Mouse (Mus musculus): ENCODE measurements at regions not wholly inside any gene's neighbourhood (a gene's known extent, or its start where the extent isn't known, plus 50 kb on each side); places are given as distances from the start of the nearest gene placed in this dataset.
A peak's percentile ranks its signal among the peaks of the same experiment; 100 is the strongest.

GRCm38 (mm10) chr5:118815783-118816182, 255.3 kb downstream of the Med13l start:
- no peak for DNase-seq

GRCm38 (mm10) chr5:118818294-118818693, 257.8 kb downstream of the Med13l start:
- no peak for DNase-seq

DNA sequence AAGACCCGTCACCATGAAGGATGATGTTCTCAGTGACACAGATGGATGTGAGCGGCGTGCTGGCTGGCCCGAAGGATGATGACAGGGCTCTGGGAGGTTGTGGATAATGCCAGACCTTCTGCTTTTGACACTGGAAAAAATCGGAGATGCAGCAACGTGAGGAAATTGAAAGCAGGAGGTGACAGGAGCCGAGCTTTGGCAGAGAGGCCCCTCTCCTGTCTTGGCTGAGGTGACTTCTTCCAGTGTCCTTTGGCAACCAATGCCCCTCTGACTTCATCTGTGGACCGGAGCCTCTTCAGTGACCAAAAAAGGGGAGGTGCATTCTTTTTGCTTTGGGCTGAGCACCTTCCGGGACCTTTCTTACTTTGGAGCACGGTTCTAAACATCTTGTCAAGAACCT, 264.3 kb downstream of the Med13l start:
- peak; percentile 41 for DNase-seq

GRCm38 (mm10) chr5:118829031-118829698, 268.7 kb downstream of the Med13l start:
- no peak for DNase-seq

DNA sequence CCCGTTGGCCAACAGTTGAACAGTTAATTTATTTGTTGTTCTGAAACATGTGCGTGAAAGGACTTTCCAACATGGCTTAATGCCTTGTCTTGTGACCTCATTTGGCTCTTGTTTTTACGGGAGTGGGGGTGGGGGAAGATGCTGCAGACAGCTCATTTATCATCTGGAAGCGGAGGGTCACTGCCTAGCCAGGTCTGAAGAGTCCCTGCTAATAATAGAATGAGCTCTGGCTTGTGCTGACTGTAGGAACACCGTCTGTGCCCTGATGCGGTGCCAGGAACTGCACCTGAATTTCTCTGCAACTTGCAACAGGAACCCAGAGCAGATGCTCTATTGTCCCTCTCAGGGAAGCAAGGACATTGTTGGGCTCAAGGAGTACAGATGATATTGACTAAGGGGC, 272.2 kb downstream of the Med13l start:
- peak; percentile 53 for DNase-seq

GRCm38 (mm10) chr5:118834129-118834528, 273.6 kb downstream of the Med13l start:
- DNase-seq = peak; percentile 24

- no peak for DNase-seq
These were observed 276.5 kb downstream of the Med13l start for GRCm38 (mm10) chr5:118837001-118837400.

DNA sequence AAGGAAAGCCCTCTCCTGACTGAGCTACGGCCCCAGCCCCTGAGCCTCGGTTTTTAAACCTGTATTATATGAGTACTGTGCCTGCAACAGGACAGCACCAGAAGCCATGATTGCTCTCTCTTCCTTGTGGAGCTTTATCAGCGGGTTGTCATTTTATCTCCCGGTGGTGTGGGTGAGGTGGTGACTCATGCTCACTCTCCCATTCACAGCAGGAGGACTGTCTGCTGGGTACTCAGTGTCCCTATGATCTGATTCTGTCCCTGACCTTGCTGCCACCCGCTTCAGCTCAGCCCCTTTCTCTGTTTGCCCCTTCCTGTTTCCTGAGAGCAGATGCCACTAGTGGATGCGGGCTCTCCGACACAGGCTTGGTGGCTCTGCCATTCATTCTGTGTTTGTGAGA, 277.9 kb downstream of the Med13l start:
- DNase-seq = no peak

DNA sequence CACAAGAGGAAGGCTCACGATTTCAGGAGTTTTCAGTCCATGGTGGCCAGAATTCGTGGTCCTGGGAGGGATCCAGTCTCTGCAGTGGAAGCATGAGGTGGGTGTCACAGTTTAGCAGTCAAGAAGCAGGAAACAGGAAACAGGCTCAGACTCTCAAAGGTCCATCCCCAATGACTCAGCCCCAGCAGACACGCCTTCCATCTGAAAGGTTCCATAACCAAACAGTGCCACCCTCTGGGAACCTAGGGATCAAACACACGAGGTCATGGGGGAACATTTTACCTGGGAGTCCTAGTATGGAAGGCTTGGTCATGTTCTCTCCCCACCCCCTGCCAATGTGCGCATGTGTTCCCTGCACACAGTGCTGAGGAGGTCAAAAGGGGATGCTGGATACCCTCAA, 279.4 kb downstream of the Med13l start:
- DNase-seq = peak; percentile 18

DNA sequence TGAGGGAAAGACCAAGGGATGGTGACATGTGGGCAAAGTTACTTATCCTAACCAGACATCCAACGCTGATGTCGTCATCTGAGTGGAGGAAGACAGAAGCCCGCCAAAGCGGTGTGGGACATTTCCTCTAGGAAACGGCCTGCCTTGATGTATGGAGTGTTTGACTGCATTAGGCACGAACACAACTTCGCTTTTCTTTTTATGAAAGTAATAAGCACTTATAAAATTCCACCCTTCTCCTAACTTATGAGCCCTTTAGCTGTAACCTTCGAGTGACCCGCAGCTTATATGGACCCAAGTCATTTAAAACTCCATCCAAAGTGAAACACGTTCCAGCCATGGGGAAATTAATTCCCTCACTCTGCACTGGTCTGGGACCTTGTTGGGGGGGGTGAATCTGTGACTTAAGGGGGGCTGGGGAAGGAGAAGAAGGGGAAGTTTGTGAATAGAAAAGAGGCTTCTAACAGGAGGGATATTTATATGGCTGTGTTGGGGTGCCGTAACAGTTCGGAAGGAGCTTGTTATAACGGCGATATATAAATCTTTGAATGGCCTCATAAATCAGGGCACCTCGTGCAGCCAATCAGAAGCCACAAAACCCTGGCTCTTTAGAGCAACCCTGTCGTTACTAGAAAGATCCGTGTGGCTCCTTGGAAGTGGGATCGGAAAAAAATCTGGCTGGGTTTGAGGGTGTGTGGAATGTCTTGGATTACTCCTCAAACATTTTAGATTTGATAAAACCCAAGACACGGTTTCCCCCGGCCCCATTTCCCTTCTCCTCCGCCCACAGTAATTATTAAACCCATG, 280.9 kb downstream of the Med13l start:
- DNase-seq = peak; percentile 39

DNA sequence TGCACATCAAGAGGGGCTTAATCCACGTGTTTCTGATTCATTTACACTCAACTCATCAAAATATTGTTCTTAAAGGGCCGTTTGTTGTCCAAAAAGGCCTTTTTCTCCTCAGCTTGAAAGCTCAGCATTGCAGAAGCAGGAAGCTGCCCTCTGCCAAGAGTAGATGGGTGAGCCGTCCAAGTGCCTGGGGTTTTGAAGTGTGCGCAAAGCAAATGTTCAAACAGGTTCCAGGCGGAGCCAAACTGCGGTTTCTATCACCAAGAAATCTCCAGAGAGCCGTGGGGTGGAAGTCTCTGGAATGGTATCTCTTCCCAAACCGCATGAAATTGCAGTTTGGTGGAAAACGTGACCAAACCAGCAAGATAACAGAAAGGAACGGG, 281.5 kb downstream of the Med13l start:
- peak; percentile 51 for DNase-seq

DNA sequence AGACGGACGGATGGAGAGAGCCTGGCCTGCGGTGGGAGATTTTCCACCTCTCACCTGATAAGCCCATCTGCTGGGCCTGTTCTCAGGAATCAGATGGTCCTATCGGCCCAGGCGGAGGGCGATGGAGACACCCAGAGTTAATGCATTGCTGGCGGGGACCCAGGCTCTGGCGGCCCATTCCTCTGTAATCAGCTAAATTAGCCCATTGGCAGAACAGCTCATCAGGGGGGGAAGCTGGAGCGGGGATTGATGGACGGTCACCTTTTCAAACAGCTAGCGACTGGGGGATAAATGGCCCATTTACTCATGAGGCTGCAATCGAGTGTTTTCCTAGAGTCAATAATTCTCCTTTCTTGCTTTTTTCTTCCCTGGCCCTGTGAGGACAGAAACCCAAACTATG, 296.5 kb downstream of the Med13l start:
- no peak for DNase-seq

DNA sequence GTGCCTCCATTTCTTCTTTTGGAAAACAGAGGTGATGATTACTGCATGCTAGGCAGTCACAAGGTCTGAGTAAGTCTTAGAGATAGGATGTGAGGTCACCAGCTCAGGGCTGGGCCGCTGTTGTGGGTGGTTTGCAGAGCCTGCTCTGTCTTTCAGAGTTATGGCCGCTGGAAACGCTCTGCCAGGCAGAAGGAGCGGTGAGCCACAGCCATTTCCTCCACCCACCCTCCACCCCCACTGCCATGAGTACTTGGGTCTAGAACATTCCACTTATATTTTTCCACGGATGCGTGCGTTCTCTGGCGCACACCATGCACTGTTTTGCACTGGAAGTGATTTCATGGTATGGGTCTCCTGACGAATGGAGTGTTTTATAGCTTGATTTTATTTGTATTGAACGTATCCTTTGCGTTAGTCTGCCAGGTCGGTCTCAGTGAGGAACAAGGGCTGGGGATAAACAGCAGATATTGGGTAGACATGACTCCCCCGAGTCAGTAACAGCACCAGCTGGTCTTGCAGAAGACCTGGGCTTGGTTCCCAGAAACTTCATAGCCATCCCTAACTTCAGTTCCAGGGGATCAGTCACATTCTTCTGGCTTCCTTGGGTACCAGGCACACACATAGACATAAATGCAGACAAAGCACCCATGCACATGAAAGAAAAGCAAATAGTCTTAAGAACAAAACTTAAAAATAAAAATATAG, 300.8 kb downstream of the Med13l start:
- no peak for DNase-seq

DNA sequence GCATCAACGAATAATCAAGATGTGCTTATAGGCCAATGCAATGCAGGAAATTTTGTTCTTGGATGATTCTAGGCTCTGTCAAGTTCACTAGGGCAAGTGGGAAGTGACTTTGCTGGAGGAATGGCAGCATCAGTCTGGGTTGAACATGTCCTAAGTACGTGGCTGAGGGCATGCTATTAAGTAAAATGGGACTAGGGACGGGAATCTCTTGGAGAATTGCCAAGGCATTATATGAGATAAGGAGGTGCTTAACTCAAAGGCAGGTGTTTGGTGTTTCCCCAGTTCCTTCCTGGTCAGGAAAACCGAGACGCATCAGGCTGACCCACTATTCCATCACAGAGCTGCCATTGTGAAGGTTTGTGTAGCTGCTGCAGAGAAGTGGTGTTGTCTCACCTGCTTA, 307.0 kb downstream of the Med13l start:
- DNase-seq = no peak

- DNase-seq = no peak
These were observed 308.9 kb downstream of the Med13l start for GRCm38 (mm10) chr5:118869330-118869729.

GRCm38 (mm10) chr5:118873871-118874270, 313.4 kb downstream of the Med13l start:
- no peak for DNase-seq

GRCm38 (mm10) chr5:118875096-118875637, 314.7 kb downstream of the Med13l start:
- no peak for DNase-seq

DNA sequence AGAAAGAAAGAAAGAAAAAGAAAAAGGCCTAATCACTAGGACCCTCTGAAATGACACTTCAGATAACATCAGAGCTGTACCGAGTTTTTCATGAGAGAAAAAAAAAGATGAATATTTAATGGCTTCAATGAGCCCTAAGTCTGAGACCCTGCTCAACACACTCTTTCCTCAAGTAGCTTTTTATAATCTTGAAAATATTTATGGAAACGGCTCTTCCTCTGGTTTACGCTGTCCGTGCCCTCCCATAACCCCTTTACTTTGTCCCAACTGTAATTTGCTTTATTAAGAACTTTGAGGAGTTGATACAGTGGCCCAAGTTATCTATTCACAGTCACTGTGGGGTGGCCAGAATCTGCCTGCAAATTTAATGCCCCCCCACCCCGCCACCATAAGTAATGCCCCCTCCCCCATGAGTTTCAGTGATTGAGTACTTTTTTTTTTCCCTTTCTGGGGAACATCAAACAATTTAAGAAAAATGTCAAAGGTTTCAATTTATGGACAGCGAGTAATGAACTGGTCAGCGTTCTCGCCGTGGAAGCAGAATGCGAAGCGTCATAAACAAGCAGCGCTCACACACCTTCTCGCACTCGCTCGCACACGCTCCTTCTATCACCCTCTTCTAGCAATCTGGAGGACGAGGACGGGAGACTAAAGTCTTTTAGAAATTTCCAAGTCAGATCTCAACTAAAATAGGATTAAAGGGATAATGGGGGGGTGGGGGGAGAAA, 316.3 kb downstream of the Med13l start:
- no peak for DNase-seq

- DNase-seq = peak; percentile 79
These were observed 316.8 kb downstream of the Med13l start for GRCm38 (mm10) chr5:118877313-118877669.

- DNase-seq = no peak
These were observed 317.4 kb downstream of the Med13l start for GRCm38 (mm10) chr5:118877831-118878230.

DNA sequence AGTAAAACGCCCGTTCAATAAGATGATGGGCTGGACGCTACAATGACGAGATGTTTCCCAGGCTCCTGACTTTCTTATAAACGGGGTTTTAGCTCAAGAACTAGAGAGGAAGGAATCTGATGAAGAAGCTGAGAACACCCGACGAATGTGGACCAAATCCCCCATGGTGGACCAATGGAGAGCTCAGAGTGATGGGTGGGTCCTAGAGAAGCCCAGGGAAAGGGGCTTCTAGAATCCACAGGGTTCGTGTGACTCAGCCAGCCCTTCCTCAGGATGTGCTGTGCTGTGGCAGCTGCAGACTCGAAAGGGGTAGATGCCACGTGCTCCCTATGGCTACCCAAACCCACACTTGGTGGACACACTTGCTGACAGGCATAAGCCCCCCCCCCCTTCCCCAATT, 318.2 kb downstream of the Med13l start:
- DNase-seq = no peak

GRCm38 (mm10) chr5:118879808-118880478, 319.5 kb downstream of the Med13l start:
- peak; percentile 90 for DNase-seq
